Mouse (Mus musculus) megakaryocyte, embryonic 14.5 days (primary cell): ENCODE data around the gene Igsf11.

ENCODE experiments used
- FLI1 ChIP-seq: IDR thresholded peaks from 2 replicates; pipeline ENCODE4 v1.6.1; 2012; ENCODE audit warnings: low read length, inconsistent platforms, mixed read lengths
- GATA1 ChIP-seq: IDR thresholded peaks from 3 replicates; pipeline ENCODE4 v1.6.1; 2012; ENCODE audit warnings: mixed read lengths, low read length, inconsistent platforms, borderline replicate concordance

DNA sequence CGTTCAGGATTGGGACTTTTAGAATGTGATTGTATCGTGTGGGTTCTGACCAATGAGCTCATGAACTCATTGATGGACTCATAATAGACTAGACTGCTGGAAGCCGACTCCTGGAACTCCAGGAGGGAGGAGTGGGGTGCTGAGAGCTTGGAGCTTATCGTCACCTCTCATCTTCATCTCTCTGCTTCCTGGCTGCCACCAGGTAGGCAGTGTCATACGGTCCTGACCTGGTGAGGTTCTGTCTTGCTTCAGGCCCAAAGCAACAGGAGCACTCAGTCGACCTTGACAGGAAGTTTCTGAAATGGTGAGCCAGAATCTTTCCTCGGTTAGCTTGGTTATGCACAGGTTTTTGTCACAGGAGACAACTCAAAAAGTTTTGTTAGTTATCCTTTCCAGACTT lies at the start of gene Igsf11:
- TF ChIP-seq FLI1 (no peak), GATA1 (no peak)
